Mouse (Mus musculus): Measurements from ENCODE around the gene Orm3.
A peak's percentile ranks its signal among the peaks of the same experiment; 100 is the strongest.

DNA sequence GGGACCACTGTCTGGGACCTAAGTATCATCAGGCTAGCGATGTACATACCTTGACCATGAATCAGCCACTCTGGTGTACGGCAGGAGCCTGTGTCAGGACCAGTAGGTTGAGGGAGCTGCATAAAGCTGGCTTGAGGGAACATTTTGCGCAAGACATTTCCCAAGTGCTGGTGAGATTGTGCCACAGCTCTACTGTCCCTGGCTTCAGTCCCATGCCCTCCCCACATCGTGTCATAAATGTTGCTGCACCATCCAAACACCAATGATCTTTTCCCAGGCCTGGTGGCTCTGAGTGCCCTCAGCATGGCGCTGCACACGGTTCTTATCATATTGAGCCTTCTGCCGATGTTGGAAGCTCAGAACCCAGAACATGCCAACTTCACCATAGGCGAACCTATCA is 11.7 kb upstream of the Orm3 start, which contains the start of gene Orm1:
- TF ChIP-seq CTCF (IDR thresholded peaks at IDR 0.05; ENCODE audit: low read depth) (no peak), EP300 (IDR thresholded peaks at IDR 0.05; ENCODE audit: low read depth) (peak; percentile 46; the same call in 1 of the 2 replicates)

Data from liver, postnatal 0 days (tissue).